Mouse (Mus musculus) lung, postnatal 36 days (tissue): ENCODE results near the gene Ccdc151.

Source experiments
- DNase-seq: peaks from one replicate; pipeline ENCODE4 v3.0.0; 2022; ENCODE audit warnings: mixed read lengths

Ccdc151 gene

GRCm38 (mm10) chr9:22002194-22003162 lies at the start of gene Ccdc151, which contains the start of gene Prkcsh:
Ccdc151 (minus strand) TSS chr9:22002634.
Prkcsh (plus strand) TSS chr9:22002806.
- DNase-seq: peak; percentile 100

GRCm38 (mm10) chr9:22051958-22052254 lies 49.5 kb upstream of the Ccdc151 start, which contains the start of gene Elavl3:
Elavl3 (minus strand) TSS chr9:22052023.
- DNase-seq: no peak

- DNase-seq: no peak
Measured at GRCm38 (mm10) chr9:22051161-22051957, 48.9 kb upstream of the Ccdc151 start.

- DNase-seq: peak; percentile 31
Measured at GRCm38 (mm10) chr9:22050351-22050889, 48.0 kb upstream of the Ccdc151 start.

GRCm38 (mm10) chr9:22049721-22050270 lies 47.4 kb upstream of the Ccdc151 start:
- DNase-seq: no peak

GRCm38 (mm10) chr9:22049315-22049714 lies 46.9 kb upstream of the Ccdc151 start:
- DNase-seq: no peak

- no peak for DNase-seq
Measured at GRCm38 (mm10) chr9:22047329-22047728, 44.9 kb upstream of the Ccdc151 start.

- no peak for DNase-seq
Measured at GRCm38 (mm10) chr9:22041832-22042231, 39.4 kb upstream of the Ccdc151 start.

GRCm38 (mm10) chr9:22037826-22038225 lies 35.4 kb upstream of the Ccdc151 start:
- DNase-seq: no peak

- DNase-seq: no peak
Measured at GRCm38 (mm10) chr9:22035300-22036044, 33.0 kb upstream of the Ccdc151 start.

- DNase-seq: no peak
Measured at GRCm38 (mm10) chr9:22030386-22030785, 28.0 kb upstream of the Ccdc151 start.

- no peak for DNase-seq
Measured at GRCm38 (mm10) chr9:22028467-22028866, 26.0 kb upstream of the Ccdc151 start.

GRCm38 (mm10) chr9:22024592-22024991 lies 22.2 kb upstream of the Ccdc151 start:
- peak; percentile 9 for DNase-seq

- no peak for DNase-seq
Measured at GRCm38 (mm10) chr9:22017208-22017825, 14.9 kb upstream of the Ccdc151 start.

- no peak for DNase-seq
Measured at GRCm38 (mm10) chr9:22016245-22016644, 13.8 kb upstream of the Ccdc151 start.

- DNase-seq: no peak
Measured at GRCm38 (mm10) chr9:22012731-22013130, 10.3 kb upstream of the Ccdc151 start.

- DNase-seq: no peak
Measured at GRCm38 (mm10) chr9:22011055-22011454, 8.6 kb upstream of the Ccdc151 start.

GRCm38 (mm10) chr9:22004546-22004945 lies 2.1 kb upstream of the Ccdc151 start:
- no peak for DNase-seq

GRCm38 (mm10) chr9:22003163-22003554 lies 725 bp upstream of the Ccdc151 start:
- DNase-seq: peak; percentile 35

- no peak for DNase-seq
Measured at GRCm38 (mm10) chr9:22001633-22002032, 801 bp downstream of the Ccdc151 start.

GRCm38 (mm10) chr9:22000296-22000695 lies 2.1 kb downstream of the Ccdc151 start:
- DNase-seq: no peak
